Mouse (Mus musculus) Muller cell, postnatal 12 days (primary cell): ENCODE data around the gene Atp1a1.
A peak's percentile ranks its signal among the peaks of the same experiment; 100 is the strongest.

Source experiments
- DNase-seq: peaks from one replicate; pipeline ENCODE4 v3.0.0-alpha.2; 2015; ENCODE audit errors: inconsistent ontology term

Gene Atp1a1

DNA sequence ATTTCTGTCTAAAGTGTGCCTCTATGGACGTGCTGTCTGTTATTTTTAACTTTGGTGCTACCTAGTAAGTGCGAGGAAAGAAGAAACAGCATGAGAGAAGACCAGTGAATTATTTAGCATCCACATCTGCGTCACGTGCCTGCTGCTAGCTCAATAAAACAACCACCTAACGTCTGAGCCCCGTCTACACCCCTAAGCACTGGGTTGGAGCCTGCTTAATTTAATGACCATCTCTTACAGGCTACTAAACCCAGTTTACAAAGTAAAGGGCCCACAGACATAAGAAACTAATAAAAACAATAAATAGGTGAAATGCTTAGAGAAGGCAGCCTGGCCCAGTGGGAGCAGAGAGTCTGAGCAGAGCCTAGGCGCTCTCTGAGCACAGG is 11.2 kb downstream of the Atp1a1 start:
- no peak for DNase-seq

DNA sequence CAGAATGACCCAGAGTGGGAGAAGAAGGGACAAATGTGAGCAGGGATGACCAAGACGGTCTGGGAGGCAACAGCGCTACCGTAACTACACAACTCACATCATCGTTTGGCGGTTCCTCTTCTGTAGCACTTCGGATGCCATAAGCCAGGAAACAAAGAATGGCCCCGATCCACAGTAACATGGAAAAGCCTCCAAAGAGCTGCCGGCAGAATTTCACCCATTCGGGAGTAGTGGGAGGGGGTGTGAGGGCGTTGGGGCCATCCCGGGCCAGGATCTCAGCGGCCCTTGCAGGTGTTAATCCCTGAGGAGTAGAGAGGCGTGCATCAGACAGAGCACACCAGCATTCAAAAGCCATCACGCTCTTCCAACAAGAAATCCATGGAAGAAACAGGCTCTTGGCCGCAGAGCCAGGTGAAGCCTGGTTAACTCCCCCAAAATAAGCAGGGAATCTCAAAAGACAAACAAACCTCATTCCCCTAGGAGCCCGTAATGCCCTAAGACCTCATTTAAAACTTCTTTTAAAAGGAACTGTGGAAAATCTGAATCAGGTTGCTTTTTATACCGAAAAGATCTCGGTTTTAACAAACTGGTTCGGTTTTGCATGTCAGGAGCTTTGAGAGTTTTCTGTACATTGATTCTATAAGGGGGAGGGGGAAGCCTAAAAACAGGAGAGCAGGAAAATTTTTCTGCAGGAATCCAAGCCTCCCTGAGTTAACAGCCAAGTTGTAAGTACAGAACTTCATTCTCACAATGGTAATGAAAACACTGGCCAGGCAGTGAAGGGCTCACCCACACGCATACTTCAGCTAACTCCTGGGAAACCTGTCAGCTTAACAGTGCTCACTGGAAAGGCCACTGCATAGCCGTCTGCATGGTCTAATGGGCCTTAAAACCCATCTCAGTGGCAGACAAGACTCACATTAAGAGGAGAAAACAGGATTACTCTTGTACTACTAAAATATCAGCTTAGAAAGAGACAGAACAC is 11.9 kb downstream of the Atp1a1 start:
- DNase-seq = no peak

DNA sequence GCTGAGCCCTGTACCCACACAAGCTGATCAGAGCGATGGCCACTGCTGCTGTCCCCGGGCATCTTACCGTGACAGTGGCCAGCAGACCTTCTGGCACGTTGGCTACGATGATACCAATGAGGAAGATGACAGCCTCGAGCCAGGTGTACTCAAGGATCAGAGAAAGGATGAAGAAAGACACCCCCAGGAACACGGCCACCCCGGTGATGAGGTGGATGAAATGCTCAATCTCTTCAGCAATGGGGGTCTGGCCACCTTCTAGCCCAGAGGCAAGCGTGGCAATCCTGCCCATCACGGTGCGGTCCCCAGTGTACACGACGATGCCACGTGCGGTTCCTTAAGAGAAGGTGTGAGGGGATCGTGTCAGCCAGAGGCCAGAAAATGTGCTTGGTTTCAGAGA is 14.1 kb downstream of the Atp1a1 start:
- no peak for DNase-seq

DNA sequence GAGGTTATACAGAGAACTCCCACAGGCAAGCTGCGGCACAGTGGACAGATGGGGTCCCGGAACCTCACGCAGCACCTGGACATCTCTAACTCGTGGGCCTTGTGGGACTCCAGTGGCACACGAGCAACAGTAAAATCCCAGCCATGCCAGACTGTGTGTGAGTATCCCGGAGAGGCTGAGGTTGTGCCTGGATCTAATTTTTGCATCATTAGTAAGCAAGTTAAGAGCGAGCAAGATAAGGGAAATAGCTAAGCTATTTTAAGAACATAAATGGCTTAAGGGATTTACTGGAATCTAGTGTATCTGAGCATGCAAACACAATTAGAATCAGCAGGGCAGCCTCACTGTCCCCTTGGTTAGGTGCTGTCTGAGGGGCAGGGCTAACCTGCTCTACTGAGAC is 16.2 kb downstream of the Atp1a1 start:
- DNase-seq = no peak

DNA sequence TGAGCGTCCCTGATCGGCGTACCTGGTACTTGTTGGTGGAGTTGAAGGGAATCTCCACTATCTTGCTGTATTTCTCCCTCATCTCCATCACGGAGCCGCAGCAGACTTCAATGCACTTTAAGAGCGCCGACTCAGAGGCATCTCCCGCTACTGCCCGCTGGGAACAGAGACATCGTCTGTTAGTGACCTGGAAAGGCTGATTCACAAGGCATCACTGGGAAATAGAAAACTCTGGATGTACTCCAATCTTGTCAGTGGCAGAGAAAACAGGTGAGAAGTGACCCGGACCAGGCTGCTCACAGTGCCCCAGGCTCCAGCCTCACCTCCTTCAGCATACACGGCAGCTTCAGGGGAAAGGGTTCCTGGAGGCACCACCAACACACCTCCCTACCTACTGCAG is 17.7 kb downstream of the Atp1a1 start:
- DNase-seq = no peak

DNA sequence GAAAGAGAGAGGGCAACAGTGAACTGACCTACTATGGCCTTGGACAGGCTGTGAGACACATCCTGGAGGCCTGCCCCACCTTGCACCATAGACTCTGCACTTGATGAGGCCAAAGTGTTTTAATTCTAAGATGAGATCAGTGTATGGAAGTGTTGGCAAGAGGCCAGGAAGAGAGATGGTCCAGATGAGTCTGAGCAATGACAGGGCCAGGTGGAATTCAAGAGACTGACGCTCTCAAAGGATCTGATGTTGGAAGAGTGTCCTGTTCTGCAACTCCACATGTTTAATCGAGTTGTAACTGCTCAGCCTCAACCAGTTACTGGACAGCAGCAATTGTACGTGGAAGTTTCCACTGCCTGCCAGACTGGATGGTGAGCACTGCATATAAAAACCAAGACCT is 26.4 kb downstream of the Atp1a1 start:
- no peak for DNase-seq

DNA sequence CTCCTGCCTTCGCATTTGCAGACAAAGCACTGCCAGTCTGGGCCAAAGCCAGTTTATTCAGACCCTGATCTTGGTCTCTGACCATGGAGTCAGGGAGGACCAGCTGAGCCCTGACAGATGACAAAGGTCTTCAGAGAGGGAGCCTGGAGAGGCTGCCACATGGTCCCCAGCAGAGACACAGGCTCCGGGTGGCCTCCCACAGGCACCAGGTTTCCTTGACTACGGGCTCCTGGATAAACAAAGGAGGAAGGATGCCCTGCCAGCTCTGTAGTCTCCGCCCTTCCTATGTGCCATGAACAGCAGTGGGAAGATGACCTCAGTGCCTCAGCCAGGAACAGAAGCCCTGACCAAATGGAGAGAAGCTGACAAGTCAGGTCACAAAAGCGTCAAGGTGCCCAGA is 27.1 kb downstream of the Atp1a1 start:
- DNase-seq = peak; percentile 36

DNA sequence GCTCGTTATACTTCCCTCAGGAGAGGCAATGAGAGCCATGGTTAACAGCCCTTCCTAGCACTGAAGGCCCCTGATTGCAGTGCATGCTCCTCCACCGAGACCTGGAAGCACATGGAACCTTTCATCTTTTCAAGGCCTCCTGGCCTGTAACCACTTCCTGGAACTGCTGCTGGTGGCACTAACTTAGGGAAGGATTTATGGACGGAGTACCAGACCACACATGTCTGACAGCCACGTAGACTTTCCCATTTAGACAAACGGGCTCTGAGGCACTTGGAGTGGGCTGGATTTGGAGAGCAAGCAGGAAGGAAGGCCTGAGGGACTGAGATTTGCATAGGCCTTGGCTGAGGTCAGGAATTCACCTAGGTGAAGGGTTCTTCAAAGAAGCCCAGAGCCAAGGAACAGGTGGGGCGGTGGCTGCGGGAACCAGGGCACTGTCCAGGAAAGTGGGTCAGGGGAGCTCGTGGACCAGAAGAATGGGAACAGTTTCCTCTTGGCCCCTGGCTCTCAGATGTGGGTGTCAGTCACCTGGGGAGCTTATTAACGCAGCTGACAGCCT is 28.9 kb downstream of the Atp1a1 start:
- no peak for DNase-seq

DNA sequence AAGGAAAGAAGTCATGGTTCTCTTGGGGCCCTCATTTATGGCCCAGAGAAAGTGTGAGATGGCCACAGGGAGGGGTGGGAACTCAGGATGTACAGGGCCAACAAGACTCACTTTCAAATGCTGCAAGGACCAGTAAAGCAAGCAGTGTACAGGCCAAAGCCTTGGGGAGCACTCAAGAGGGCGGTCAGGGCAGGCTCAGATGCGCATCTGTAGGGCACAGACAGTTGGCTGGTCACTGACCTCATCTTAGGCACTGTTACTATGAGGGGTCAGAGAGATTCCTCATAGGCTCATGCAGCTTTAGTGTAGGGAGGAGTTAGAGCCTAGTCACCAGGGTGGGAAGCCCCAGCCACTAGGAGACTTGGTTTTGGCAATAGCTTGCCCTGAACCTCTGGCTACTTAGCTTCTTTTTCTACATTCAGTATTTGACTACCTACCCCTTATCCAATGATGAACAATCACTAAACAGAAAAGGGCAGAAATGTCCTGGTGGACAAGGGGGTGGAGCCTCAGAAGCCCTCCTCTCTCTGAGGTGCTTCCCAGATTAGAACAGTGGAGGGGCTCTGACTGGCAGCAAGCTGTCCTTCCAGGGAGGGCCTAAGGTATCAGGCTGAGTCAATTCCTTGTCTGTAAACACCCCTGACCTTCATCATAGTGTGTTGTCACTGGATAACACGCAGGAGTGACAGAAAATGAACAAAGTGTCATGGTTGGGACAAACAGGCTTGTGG is 29.9 kb downstream of the Atp1a1 start:
- DNase-seq = no peak

DNA sequence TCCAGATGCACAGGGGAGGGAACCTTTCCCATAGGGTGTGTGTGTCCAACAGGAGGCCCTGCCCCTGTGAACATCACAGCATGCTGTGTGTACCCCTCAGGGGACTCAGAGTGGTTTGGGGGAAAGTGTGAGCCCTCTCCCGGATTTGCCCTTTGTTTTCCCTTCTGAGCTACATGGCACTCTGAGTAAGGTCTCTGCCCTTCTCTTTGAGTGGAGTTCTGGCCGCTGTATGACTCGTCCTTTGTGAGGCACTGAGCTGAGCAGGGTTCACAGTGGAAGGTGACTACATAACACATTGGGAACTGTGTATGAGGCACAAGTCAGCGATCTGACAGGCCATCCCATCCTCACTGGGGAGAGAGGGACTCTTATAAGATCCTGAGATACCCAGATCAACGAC is 31.5 kb downstream of the Atp1a1 start:
- peak; percentile 30 for DNase-seq

DNA sequence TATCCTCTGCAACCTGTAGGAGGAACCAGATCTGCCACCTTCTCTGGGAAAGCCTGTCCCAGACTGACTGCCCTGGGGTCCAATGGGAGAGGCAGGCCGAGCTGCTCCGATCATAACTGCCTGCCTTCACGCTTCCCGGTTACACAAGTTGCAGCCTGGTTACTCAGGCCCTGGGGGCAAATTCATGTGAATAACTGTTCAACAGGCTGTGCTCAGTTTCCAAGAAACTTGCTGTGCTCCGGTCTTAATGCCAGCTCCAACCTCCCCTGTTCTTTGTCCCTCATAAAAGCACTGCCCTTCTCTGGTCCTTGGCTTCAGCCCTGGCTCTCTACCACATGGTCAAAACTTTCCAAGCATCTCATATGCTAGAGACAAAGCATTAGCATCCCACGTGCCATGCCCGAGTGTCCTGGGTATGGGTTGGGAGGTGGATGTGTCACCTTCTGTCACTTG is 32.3 kb downstream of the Atp1a1 start:
- DNase-seq = peak; percentile 89

DNA sequence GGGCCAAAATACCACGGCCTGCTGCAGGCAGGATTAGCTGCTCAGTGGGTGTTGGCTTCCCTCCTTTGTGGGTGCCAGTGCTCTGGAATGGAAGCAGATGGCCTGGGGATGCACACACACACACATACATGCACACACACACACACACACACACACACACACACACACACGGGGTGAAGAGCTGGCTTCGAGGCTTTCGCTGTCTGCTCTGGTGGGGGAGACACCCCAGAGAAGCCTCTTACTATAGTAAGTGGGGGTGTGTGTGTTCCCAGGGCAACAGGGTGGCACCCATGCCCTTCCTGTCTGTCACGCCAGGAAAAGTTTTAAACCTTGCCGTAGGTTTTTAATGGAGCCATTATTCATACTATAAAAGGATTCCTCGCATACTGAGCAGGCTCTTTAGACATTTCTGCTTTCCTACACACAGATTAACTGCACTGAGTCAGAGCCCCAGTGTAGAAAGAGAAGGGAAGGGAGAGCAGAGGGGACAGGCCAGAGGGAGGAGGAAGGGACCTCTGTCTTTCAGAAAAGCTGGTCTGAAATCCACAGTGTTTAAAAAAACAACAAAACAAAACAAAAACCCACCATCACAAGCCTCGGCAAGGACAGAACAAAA is 32.9 kb downstream of the Atp1a1 start:
- DNase-seq = peak; percentile 87

DNA sequence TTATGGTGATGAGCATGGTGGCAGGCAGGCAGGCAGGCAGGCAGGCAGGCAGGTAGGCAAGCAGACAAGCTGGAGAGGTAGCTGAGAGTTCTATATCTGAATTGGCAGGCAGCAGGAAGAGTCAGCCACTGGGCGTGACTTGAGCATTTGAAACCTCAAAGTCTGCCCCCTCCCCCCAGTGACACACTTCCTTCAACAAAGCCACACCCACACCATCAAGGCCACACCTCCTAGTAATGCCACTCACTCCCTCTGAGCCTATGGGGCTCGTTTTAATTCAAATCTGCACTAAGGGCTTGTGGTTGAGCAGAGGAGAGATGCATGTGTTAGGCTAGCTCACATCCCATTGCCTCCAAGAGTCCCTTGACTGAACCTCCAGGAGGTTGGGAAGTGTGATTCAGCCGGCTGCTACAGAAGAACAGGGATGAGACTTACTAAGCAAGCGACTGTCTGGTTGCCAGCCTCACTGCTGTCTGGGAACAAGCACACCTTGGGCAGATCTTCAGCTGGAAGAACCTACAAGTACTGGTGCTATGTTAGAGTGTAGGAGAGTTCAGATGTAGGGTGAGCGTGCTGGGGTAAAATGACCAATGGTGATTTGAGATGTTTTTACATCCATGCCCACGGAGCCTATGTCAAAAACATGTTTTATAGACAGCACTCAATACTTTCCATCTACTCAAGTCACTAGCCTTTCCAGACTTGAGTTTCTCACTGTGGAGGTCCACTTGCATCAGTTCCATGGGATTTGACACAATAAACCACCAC is 33.6 kb downstream of the Atp1a1 start:
- DNase-seq = peak; percentile 53

DNA sequence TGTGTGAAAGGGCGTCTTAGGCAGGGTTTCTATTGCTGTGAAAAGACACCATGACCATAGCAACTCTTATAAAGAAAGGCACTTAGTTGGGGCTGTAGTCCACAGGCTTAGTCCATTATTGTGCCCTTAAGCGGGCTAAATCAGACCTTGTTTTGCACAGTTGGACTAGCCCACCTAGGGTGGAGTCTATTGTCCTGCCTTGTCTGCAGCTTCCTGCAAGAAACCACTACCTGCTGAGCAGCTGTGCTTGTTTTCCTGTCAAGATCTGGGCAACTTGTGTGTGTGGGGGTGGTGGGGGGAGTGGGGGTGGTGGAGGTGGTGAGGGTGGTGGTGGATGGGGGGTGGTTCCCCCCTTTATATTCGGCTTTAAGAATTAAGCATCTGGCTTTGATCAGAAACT is 34.2 kb downstream of the Atp1a1 start:
- no peak for DNase-seq

DNA sequence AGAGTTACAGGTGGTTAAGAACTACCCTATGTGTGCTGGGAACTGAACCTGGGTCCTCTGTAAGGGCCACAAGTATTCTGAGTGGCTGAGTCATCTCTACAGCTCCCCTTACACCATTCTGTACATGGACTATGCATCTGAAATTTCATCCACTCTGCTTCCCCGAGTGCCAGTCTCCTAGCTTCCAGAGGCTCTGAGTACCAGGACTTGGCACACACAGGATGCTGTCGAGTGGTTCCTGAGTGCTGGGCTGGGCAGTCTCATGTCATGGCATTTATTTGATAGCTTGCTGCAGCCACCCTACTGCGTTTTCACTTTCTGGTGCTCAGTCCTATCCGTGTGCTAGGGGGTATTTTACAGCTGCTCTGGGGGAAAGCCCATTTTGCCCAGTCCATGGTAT is 35.9 kb downstream of the Atp1a1 start:
- DNase-seq = no peak

DNA sequence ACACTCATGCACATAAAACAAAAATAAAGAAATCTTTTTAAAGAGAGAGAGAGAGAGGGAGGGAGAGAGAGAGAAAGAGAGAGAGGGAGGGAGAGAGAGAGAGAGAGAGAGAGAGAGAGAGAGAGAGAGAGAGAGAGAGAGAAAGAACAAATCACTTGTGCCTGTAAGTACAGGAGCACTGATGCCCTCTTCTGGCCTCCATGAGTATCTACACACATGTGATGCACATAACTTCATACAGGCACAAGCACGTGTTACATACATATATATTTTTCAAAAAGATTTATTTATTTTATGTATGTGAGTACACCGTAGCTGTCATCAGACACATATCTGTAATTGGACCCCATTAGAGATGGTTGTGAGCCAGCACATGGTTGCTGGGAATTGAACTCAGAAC is 40.5 kb downstream of the Atp1a1 start:
- no peak for DNase-seq

DNA sequence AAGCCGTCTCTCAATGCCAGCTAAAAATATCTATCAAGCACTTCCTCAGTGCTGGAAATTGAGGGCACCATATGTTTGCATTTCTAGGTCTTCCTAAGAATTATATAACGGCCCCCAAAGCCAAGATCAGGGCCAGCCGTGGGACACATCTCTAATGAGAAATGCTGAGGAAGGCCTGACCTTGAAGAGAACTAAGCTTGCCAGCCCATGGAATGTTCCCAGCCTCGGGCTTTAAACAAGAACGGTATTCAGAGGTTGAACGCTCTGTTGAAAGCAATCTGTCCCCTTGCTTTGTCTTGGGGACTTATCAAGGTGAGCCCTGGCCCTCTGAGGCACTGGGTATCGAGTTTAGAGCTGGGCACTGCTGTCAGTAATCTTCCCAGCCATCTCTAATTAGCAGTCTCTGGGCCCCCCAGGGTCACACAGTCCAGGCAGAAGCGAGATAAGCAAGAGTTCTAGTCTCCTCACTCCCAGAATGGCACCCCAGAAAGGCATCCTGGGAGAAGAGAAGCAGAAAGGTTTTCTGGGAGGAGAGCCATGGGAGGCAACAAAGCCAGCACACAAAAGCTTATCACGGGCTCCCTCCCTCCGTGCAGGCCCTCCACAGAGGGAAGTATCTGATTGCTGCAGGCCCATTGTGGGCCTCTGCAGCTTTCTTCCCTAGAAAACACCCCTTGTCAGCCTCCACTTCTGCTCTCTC is 41.8 kb downstream of the Atp1a1 start:
- no peak for DNase-seq

DNA sequence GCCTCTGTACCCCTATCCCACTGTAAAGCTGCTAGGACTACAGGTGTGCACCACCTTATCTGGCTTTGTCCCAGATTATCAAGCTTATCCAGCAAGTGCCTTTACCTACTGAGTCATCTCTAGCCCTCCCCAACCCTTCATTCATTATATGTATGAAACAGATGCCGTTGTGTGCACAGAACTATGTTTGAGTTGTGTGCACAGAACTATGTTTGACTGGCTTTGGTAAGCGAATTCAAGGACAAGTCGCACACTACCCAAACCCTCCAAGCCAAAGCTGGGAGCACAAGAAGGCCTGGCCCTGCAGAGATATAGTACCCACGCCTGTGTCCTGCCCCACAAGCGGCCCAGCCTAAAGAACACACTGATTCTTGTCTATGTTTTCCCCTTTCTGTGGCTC is 42.5 kb downstream of the Atp1a1 start:
- no peak for DNase-seq

DNA sequence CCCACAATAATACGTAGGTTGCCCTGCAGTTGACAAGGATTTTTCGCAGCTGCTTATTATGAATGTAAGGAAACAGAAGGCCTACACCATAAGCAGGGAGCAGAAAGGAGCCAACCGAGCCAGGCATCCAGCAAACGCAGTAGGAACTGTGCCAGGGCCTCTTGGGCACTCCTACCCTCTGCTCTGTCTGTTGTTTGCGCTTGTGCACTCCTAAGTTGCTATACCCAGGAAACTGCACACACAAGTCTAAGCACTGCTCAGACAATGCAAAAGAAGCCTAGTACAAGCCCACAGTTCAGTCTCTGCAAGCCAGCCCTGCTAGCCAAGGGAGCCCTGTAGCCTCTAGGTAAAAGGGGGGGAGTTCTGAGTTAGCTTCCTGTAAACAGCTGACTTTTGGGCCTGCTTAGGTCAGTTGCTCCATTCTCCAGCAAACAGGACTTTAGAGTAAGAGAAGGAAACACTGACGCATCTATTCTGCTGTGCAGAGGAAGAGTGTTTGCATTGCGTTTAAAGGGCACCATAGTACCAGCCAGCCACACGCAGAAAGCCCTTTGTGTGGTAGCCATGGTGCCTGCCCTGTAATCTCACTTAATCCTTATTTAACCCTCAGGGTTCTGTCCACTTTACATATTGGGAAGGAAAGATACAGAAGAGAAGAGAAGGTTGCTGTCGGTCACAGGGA is 43.5 kb downstream of the Atp1a1 start:
- DNase-seq = no peak

DNA sequence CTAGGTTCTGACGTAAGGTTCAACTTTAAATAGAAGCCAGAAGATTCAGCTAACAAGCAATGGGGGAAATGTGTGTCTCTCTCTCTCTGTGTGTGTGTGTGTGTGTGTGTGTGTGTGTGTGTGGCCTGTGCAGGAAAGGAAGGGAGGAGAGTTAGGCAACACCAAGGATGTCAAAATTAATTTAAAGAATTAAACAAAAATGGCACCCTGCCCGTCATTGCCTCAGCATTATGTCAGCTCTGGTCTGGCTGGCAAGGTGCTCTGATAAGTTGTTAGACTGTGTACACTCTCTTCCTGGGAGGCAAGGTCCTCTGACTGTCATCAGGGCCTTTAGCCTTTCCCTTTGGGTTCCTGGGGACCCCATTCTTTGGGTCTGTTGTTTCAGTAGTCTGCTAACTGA is 47.8 kb downstream of the Atp1a1 start:
- DNase-seq = no peak
